Mouse (Mus musculus) gastrocnemius, postnatal 4 days (tissue): ENCODE measurements at regions not wholly inside any gene's neighbourhood (a gene's known extent, or its start where the extent isn't known, plus 50 kb on each side); places are given as distances from the start of the nearest gene placed in this dataset.

Experiments
- DNase-seq, 2 experiments: peaks; one replicate each; pipeline ENCODE4 v3.0.0; 2021 to 2022; ENCODE audit warnings: low spot score in 2 of 2, mixed read lengths in 2 of 2

GRCm38 (mm10) chr11:51911481-51911880 lies 54.0 kb upstream of the Jade2 start:
- DNase-seq: no peak

GRCm38 (mm10) chr11:51915656-51916032 lies 51.8 kb upstream of the Cdkn2aipnl start:
- DNase-seq: no peak

GRCm38 (mm10) chr11:51916033-51916929 lies 51.2 kb upstream of the Cdkn2aipnl start:
- peak; percentile 53 to 86 for DNase-seq
